Mouse (Mus musculus): ENCODE measurements around the gene Igfbp5. TPM values are rescaled to one million over a fixed set of nuclear protein-coding genes. Genes with fewer than 3 reads are reported as not detected.

The Igfbp5 gene
- polyA plus RNA-seq, 1 experiment, result 65.4 TPM

DNA sequence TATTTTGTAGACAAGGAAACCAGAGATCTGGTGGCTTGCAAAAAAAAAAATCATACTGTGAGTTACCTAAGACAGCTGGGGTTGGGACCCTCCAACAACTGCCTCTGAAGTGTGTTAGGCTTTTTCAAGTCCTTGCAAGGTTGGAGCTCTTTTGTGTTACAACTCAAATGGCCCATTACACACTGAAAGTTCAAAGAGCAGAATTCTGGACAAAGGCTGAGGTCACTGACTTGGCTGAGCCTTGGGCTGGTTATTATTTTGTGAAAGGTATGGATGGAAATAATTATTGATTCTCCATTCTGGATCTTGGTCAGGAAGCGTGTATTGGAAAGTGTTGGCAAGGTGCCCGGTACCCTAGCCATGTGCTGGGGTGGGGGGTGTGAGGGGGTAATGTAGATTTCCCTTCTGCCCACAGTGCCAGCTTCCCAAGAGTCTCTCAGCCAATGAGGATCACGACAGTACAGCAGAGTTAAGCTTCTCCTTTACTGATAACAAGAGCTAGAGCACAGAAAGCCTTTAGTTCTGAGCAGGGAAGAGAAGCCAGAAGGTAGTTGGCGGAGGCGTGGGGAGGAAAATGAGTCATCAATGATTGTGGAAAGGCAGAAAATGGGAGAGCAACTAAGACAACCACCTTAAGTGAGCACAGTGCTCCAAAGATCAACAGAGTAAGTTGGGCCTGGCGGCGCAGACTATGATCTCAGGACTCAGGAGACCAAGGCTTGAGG lies 64.6 kb downstream of the Igfbp5 start:
- no peak for DNase-seq (ENCODE audit: low read depth)

DNA sequence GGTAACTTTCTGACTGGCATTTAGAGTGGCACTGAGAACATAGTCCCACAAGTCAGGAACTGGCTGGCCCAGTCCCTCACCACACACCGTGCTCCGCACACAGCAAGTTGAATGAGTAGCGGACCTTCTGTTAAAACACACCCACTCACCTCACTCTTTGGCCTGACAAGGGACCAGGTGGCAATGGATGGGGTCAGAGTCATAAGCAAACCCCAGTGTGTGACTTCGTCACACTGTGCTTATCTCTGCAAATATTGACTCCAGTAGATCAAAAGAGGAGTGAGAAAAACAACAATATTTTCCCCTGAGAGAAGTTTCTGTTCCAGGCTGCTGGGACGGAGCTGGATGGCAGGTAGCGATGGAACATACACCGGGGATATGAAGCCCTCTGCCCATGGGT lies 65.4 kb downstream of the Igfbp5 start:
- no peak for DNase-seq (ENCODE audit: low read depth)

Other genes with a start within 250 kb of the Igfbp5 start
- 0.05 and 0.08 TPM in 2 replicates for gene Ankar, start 174.3 kb downstream of the Igfbp5 start, polyA plus RNA-seq (2012; rRNA removed)
- 772 and 822 TPM in 2 replicates for gene Rpl37a, start 163.6 kb downstream of the Igfbp5 start, polyA plus RNA-seq (2012; rRNA removed)
- 31.3 and 35.3 TPM in 2 replicates for gene Igfbp2, start 50.4 kb downstream of the Igfbp5 start, polyA plus RNA-seq (2012; rRNA removed)
- gene Tnp1, start 141.0 kb upstream of the Igfbp5 start, polyA plus RNA-seq (2012; rRNA removed), result 9.7 and 29.0 TPM in 2 replicates

All from gonadal fat pad, adult 2 months (tissue).